Mouse (Mus musculus) liver, embryonic 16.5 days (tissue): Measurements from ENCODE around the gene Pithd1. TPM values are rescaled to one million over a fixed set of nuclear protein-coding genes. Genes with fewer than 3 reads are reported as not detected.

ENCODE experiments used
- ATAC-seq: fragments of 200-750 bp; cut with Nextera tagmentation; 2 replicates; pipeline ENCODE4 v1.8.0; 2017; ENCODE audit warnings: low read depth, mild to moderate bottlenecking, moderate number of reproducible peaks, moderate library complexity
- H3K27ac ChIP-seq: fragments of 300-500 bp; sonication (generic); 2 replicates; pipeline ENCODE4 v1.5.1; 2014; ENCODE audit warnings: mild to moderate bottlenecking, low read length
- H3K27me3 ChIP-seq: fragments of 300-500 bp; sonication (generic); 2 replicates; pipeline ENCODE4 v1.6.1; 2014; ENCODE audit warnings: low read depth, low read length, mixed read lengths; ENCODE audit not compliant: control insufficient read depth, insufficient read depth
- H3K36me3 ChIP-seq: fragments of 300-500 bp; sonication (generic); 2 replicates; pipeline ENCODE4 v1.6.1; 2014; ENCODE audit warnings: mild to moderate bottlenecking; ENCODE audit not compliant: control insufficient read depth, insufficient read depth
- H3K4me1 ChIP-seq: fragments of 300-500 bp; sonication (generic); 2 replicates; pipeline ENCODE4 v1.6.1; 2014; ENCODE audit warnings: low read depth, low read length, mixed read lengths; ENCODE audit not compliant: control insufficient read depth
- H3K4me2 ChIP-seq: fragments of 300-500 bp; sonication (generic); 2 replicates; pipeline ENCODE4 v1.6.1; 2014; ENCODE audit warnings: low read depth, low read length, mixed read lengths
- H3K4me3 ChIP-seq: fragments of 300-500 bp; sonication (generic); 2 replicates; pipeline ENCODE4 v1.5.1; 2014; ENCODE audit warnings: low read depth, mild to moderate bottlenecking, low read length
- H3K9ac ChIP-seq: fragments of 300-500 bp; sonication (generic); 2 replicates; pipeline ENCODE4 v1.6.1; 2014; ENCODE audit warnings: low read depth, low read length
- H3K9me3 ChIP-seq: fragments of 300-500 bp; sonication (generic); replicated peaks from 2 replicates; pipeline ENCODE4 v1.6.1; 2016; ENCODE audit warnings: low read length; ENCODE audit not compliant: control insufficient read depth
- WGBS: fragments of 180-500 bp; shearing (Covaris S2); extraction: QIAGEN DNeasy Blood & Tissue Kit; methylation state at CpG from one replicate; pipeline ENCODE4 v1.1.7; 2014; ENCODE audit not compliant: insufficient replicate concordance; 5-methylcytosine and 5-hydroxymethylcytosine counted together
- polyA plus RNA-seq: library from polyadenylated mRNA; unstranded; fragments of >200 nt; fragmentation: Nextera tagmentation; extraction: Ambion mirVana; gene quantifications from 2 replicates; pipeline ENCODE4 v1.2.1, GENCODE M21; 2015

Gene Pithd1
- 61.4 and 63.3 TPM in 2 replicates for polyA plus RNA-seq

GRCm38 (mm10) chr4:135986943-135987710 lies at the start of gene Pithd1:
Gene Pithd1 (minus strand): TSS chr4:135987264.
- ATAC-seq = peak; percentile 86
- Histone ChIP-seq H3K27ac (peak within 1 kb of the TSS; percentile 96), H3K4me1 (peaks cover 33% of the 10 kb centered on the region), H3K9ac (peak within 1 kb of the TSS; percentile 91), H3K36me3 (peaks cover 21% of the 10 kb centered on the region), H3K4me2 (peak within 1 kb of the TSS; percentile 92), H3K27me3 (no peaks in the 10 kb centered on the region), H3K4me3 (peak within 1 kb of the TSS; percentile 84), H3K9me3 (peaks cover 3% of the 10 kb centered on the region; the same call in 1 of the 2 replicates)
- WGBS = under 1% methylated on average over 79 of the region's 81 CpGs

- Histone ChIP-seq H3K9ac (no peak overlapping the region), H3K4me2 (no peak overlapping the region), H3K27ac (no peak overlapping the region; the same call in 1 of the 2 replicates), H3K4me1 (peaks cover 23% of the 10 kb centered on the region), H3K9me3 (no peaks in the 10 kb centered on the region), H3K36me3 (no peaks in the 10 kb centered on the region), H3K4me3 (no peak overlapping the region), H3K27me3 (no peaks in the 10 kb centered on the region)
- WGBS = 31% methylated on average over 4 of the region's 4 CpGs
- ATAC-seq = no peak
Observed at GRCm38 (mm10) chr4:136035078-136035477, 48.0 kb upstream of the Pithd1 start.

- H3K27me3 ChIP-seq = no peaks in the 10 kb centered on the region
- H3K27ac ChIP-seq = no peak overlapping the region
- H3K9ac ChIP-seq = no peak overlapping the region
- H3K4me2 ChIP-seq = no peak overlapping the region
- no peaks in the 10 kb centered on the region for H3K9me3 ChIP-seq
- WGBS = 35% methylated on average over 1 of the region's 1 CpGs
- peaks cover 37% of the 10 kb centered on the region for H3K4me1 ChIP-seq
- no peak overlapping the region for H3K4me3 ChIP-seq
- ATAC-seq = no peak
- H3K36me3 ChIP-seq = no peaks in the 10 kb centered on the region
Observed at GRCm38 (mm10) chr4:136033231-136033630, 46.2 kb upstream of the Pithd1 start.

DNA sequence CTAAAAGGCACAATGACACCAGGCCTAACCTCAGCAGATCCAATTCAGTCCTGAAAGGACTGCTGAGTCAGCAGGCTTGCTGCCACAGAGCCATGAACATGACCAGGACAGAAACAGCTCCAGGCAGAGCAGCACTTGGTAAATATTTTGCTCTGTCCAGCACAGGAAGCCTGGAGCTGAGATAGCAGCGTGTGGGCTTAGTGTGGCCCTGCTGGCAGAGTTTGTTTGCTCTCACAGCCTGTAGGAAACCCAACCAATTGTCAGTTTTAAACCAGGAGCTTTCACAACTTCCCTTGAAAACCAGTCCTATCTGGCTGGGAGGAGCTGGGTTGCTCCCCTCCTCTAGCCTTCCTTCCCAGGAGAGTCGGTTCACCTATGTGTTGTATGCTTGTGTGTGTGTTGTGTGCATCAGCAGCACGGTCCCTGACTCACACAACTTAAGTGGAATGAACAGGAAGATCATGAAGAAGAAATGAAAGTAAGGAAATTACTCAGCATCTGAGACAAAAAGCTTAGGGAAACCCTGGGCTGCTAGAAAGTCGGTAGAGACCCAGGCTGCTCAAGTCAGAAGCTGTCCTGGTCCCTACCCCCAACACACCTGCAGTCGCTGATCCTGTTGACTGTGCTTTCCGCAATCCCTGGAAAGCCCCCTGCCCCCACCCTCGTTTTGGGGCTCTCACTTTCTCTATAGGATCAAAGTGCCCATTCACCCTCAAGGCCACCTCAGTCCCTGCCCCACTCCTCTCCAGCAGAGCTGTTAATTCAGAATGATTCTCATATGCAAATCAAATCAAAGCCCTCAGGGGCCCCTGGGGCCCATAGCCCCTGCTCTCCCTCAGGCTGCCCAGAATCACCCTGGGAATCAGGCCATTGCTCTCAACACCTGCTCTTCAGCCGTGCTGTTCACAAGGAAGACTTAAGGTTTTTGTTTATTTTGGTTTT lies 44.2 kb upstream of the Pithd1 start:
- H3K9ac ChIP-seq = peak overlapping the region; percentile 25
- no peaks in the 10 kb centered on the region for H3K9me3 ChIP-seq
- 5% methylated on average over 8 of the region's 8 CpGs for WGBS
- peak; percentile 90 for ATAC-seq
- H3K27me3 ChIP-seq = no peaks in the 10 kb centered on the region
- H3K4me1 ChIP-seq = peaks cover 48% of the 10 kb centered on the region
- H3K4me2 ChIP-seq = peak overlapping the region; percentile 42
- peak overlapping the region; percentile 11; the same call in 1 of the 2 replicates for H3K4me3 ChIP-seq
- H3K27ac ChIP-seq = peak overlapping the region; percentile 86
- no peaks in the 10 kb centered on the region for H3K36me3 ChIP-seq

GRCm38 (mm10) chr4:136028689-136029088 lies 41.6 kb upstream of the Pithd1 start:
- no peaks in the 10 kb centered on the region for H3K27me3 ChIP-seq
- WGBS = 29% methylated on average over 5 of the region's 5 CpGs
- H3K9me3 ChIP-seq = no peaks in the 10 kb centered on the region
- H3K4me3 ChIP-seq = peak overlapping the region; percentile 34
- no peak for ATAC-seq
- H3K27ac ChIP-seq = peak overlapping the region; percentile 79
- peak overlapping the region; percentile 53 for H3K4me2 ChIP-seq
- H3K4me1 ChIP-seq = peaks cover 44% of the 10 kb centered on the region
- H3K36me3 ChIP-seq = no peaks in the 10 kb centered on the region
- peak overlapping the region; percentile 47 for H3K9ac ChIP-seq

DNA sequence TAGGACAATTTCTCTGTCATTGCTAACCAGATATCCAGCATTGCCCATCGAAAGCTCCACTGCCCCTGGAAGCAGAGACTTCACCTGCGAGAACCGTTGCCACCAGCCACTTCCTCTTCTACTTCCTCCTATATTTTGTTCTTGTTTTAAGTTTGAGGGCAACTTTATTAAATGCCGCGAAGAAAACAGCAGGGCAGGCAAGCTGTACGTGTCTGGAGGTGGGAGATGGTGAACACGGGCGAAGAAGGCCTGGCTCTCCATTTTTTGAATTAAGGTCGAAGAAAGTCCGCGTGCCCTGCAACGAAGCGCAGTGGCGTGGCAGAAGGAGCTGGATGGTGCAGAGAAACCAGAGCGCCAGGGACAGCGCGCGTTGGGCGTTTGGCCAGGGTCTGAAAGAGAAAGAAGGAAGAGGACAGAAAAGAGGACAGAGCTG lies 41.1 kb upstream of the Pithd1 start:
- ATAC-seq = no peak
- Histone ChIP-seq H3K4me1 (peaks cover 42% of the 10 kb centered on the region), H3K36me3 (no peaks in the 10 kb centered on the region)

DNA sequence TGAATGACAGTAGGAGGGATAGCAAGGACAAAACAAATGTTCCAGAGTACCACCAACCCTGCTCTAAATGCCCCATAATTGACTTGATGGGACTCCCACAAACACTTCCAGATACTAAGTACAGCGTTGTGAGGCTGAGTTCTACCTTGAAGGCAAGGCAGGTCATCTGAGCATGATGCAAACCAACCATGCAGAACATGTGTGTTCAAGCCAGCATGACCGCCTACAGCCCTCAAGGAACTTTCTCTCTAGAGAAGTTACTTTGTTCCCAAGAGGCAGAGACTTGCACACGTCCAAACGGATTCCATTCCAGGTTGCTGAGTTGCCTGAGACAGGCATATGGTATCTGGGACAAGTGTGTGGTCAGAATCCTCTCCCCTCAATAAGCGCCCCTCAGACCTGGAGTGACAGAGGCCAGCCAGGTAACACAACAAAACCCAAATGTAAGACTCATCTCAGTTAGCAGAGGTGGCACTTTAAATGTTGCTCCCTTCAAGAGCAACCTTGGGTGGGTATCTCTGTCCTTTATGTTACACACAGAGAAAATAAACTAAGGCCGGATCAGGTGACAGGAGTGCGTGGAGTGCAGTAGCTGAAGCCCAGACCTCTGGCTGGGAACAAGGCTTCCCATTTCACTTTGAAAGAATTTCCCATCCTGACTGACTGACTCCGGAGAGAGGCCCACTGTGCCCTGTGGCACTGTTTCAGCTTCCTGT lies 40.5 kb upstream of the Pithd1 start:
- H3K27ac ChIP-seq = peak overlapping the region; percentile 79
- no peak overlapping the region; the same call in 1 of the 2 replicates for H3K9ac ChIP-seq
- H3K4me1 ChIP-seq = peaks cover 42% of the 10 kb centered on the region
- 65% methylated on average over 8 of the region's 8 CpGs for WGBS
- H3K27me3 ChIP-seq = no peaks in the 10 kb centered on the region
- no peak overlapping the region for H3K4me3 ChIP-seq
- peak overlapping the region; percentile 53; the same call in 1 of the 2 replicates for H3K4me2 ChIP-seq
- ATAC-seq = no peak
- no peaks in the 10 kb centered on the region for H3K9me3 ChIP-seq
- H3K36me3 ChIP-seq = no peaks in the 10 kb centered on the region

More for the DNA sequence above, 41.1 kb upstream of the Pithd1 start:
- 31% methylated on average over 19 of the region's 19 CpGs for WGBS
- peak overlapping the region; percentile 47 for H3K9ac ChIP-seq
- H3K27ac ChIP-seq = peak overlapping the region; percentile 79
- no peaks in the 10 kb centered on the region for H3K27me3 ChIP-seq
- H3K4me2 ChIP-seq = peak overlapping the region; percentile 53
- peak overlapping the region; percentile 34 for H3K4me3 ChIP-seq
- no peaks in the 10 kb centered on the region for H3K9me3 ChIP-seq

GRCm38 (mm10) chr4:136025350-136025749 lies 38.3 kb upstream of the Pithd1 start:
- WGBS = 79% methylated on average over 1 of the region's 1 CpGs
- no peak for ATAC-seq

More at GRCm38 (mm10) chr4:136025350-136025749, 38.3 kb upstream of the Pithd1 start:
- Histone ChIP-seq H3K4me3 (no peak overlapping the region), H3K36me3 (no peaks in the 10 kb centered on the region), H3K27me3 (no peaks in the 10 kb centered on the region), H3K4me1 (peaks cover 32% of the 10 kb centered on the region), H3K9ac (no peak overlapping the region), H3K27ac (no peak overlapping the region), H3K4me2 (no peak overlapping the region), H3K9me3 (no peaks in the 10 kb centered on the region)
